Mouse (Mus musculus): ENCODE results near the gene S100a3. TPM values are rescaled to one million over a fixed set of nuclear protein-coding genes. Genes with fewer than 3 reads are reported as not detected.
A peak's percentile ranks its signal among the peaks of the same experiment; 100 is the strongest.

S100a3 gene
- total RNA-seq, 2 experiments from 2014 or later, result not detected

DNA sequence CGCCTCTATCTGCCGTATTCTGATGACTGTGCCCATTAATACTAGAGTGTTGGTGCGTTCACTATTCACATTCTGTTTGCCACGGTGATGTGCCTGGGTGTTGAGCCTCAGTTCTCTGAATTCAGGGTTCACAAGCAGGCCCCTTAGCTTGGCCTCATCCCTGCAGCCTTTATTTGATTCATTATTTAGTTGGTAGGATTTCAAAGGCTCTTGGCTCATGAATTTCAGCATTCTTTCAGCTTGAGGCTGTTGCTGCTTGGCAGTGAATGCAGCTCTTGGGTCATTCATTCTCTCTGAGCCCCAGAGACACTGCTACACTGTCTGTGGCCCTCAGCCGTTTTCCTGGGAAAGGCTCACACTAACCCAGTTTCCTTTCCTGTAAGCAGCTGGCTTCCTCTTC lies 4.4 kb upstream of the S100a3 start:
- DNase-seq (ENCODE audit: low spot score in 2 of 2), result no peak

DNA sequence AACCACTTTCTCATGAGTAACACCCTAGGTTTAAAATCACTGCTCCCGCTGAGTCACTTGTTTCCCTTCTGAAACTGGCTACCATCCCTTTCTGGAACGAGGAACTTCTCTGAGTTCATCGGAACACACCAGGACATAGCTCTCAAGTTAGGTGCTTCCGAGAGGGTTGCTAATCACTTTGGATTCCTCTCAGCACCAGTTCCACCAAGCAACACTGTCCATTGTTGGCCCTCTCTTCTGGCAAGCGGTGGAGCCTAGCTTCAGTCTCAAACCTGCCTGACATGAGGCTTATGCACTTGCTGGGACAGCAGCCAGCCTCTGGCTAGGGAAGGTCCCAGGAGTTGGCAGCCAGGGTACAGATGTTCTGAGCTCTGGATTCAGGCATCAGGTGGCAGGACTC lies 14.3 kb downstream of the S100a3 start:
- no peak for DNase-seq (ENCODE audit: low spot score in 2 of 2)

DNA sequence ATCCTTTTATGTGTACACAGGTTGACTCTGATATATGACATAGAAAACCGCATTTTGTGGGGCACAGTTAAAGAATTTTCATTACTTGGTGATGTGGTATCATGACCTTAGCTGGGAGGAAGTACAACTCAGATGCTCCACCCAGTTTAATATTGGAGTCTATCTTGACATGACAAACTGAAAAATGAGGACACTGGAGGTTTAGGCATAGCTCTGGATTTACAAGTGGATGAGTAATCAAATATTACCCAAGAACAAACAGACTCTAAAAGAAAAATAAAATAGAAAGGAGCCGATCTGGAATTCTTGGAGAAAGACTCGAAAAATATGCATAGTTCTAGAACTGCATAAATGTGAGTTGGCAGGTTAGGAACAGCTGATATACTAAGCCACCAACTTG lies 14.9 kb downstream of the S100a3 start:
- no peak for DNase-seq (ENCODE audit: low spot score in 2 of 2)

DNA sequence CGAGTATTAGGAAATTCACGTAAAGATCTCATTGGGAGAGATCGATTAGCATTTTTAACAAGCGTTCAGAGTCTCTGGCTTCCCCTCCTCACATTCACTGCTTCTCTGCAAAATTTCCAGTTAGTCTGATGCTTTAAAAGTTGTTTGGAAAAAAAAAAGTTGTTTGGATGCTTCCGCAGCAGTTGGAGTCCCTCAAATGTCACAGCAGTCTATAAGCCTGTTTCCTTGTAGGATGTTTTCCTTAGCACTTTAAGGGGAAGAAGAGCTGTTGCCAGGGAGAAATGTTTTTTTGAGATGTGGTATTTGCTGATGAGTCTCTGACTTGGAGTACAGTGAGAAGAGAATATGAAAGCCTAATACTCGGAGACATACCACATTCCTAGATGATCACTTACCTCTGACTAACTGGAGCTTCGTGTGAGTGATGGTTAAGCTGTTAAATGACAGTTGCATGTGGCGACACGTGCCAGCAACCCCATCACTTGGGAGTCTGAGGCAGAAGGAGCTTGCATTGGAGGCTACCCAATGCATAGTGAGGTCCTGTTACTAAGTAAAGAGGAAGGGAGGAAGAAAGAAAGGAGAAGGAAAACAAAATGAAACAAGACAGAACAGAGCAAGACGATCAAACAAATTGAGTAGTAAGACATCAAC lies 16.1 kb downstream of the S100a3 start:
- DNase-seq (ENCODE audit: low spot score in 2 of 2), result no peak

DNA sequence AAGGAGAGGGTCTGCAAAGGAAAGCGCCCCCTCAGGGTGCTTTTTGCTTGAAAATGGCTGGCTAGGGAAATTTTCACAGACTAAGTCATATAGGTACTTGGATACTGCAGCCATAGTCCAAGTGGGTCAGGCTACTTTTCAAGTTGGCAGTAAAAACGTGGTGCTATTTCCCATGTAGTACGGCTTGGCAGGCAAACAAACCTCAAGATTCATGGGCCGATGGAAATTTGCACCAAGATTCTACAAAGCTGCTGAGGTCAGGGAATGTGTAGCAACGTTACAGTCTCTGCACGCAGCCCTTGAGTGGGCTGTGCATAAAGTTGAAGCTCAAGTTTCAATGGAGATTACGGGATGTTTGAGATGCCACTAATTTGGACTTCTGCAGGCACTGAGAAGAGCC lies 19.1 kb downstream of the S100a3 start:
- DNase-seq (ENCODE audit: low spot score in 2 of 2), result no peak

DNA sequence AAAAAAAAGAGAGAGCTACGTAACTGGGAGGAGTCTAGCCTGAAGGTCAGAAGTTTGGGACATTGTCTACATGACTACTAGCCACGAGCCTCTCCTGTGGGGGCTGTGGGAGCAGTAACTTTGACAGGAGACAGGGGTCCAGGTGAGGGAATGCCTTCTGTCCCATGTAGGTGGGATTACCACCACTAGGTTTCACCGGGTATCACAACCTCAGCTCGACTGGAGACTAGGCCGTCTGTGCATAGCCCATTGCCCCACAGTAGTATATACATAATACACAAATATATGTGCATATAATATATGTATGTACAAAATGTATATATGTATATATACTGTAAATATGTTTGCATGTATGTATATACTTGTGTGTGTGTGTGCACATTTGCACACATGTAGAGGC lies 20.8 kb downstream of the S100a3 start:
- no peak for DNase-seq (ENCODE audit: low spot score in 2 of 2)

DNA sequence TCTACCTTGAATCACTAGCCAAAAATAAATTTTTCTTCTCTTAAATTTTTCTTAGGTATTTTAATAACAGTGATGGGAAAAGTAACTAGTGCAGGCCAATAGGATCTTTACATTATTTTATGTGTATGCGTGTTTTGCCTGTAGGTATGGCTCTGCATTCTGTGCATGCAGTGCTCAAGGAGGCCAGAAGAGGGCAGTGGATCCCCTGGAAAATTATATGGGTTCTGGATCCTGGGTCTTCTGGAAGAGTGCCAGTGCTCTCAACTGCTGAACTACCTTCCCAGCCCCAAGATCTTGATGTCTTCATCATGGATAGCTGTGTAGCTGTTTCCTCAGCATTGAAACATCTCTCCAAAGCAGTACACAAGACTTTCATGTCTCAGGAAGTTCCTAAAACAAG lies 21.8 kb downstream of the S100a3 start:
- DNase-seq (ENCODE audit: low spot score in 2 of 2), result no peak

DNA sequence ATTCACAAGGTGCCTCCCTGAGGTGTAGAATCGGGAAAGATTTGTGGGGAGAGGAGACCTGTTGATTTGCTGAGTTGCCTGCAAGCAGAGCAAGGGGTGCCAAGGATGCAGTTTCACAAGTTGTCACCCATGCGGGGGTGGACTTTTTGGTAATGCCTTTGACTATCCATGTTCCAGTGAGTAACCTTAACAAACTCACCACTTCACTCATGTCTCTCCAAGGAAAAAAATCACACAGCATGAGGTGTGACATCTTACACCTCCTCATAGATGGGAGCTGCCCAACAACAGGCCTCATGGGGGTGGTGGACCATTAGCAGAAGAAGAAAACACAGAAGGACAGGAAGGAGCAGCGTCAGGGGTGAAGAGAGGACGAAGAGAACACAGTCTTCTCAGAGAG lies 22.2 kb downstream of the S100a3 start:
- no peak for DNase-seq (ENCODE audit: low spot score in 2 of 2)

DNA sequence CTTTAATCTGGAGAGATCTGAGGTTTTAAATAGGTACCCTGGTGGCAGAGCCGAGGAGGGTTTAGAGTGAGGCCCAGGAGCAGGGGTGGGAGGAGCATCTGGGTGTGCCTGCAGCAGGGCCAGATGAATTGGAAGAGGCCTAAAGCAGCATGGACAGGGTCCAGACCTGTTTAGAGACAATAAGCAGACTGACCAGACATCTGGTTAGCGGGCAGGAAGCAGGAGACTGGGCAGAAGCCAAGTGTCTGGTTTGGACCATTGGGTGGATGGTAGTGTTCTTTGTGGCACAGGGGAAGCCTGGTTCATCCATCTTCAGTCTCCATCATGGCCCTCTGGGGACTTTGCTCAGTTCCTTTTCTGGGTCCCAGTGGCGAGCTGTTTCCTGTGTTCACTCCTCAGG lies 23.5 kb downstream of the S100a3 start:
- DNase-seq (ENCODE audit: low spot score in 2 of 2), result no peak

DNA sequence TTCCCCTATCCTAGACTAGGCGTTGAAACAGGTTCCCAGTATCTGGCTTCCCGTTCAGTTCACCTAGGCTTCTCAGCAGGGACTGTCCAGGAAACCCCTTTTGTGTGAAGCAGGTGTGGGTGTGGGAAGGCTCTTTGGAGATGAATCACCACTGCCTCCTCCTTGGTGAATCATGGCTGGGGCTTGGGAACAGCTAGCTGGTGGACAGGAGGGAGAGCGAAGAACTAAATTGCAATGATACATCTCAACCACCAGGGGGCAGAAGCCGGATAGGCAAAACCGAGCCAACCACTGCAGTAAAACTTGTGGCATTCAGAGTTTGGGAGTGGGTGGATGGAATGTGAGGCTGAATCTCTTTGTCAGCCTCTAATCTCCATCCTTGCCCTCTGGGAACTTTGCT lies 25.2 kb downstream of the S100a3 start:
- peak; percentile 47 to 60 for DNase-seq (ENCODE audit: low spot score in 2 of 2)

DNA sequence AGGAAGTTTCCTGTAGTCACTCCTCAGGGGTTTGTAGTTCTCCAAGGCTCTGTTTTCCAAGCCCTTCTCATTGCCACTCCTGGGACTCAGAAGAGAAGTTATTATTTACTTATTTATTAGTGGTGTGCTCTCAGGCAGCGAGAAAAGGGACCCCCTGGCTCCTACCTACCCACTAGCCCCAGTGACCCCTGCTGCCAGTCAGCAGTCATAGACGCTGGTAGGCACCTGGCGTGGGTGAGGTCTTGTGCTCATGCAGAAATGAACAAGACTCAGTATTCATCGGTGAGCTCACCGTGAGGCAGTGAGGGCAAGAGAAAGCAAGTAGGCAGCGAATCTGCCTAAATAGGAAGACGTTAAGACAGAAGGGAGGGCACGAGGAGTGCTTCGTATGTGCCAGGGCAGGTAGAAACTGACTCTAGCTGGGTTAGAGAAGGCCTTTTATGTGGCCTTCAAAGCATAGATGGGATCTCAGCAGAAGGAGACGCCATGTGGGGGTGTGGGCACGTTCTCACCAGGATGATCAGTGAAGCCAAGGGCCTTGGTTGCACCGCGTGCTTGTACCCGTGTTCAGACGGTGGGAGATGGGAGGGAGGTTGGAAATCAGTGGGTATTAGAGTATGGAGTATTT lies 25.8 kb downstream of the S100a3 start:
- no peak for DNase-seq (ENCODE audit: low spot score in 2 of 2)

DNA sequence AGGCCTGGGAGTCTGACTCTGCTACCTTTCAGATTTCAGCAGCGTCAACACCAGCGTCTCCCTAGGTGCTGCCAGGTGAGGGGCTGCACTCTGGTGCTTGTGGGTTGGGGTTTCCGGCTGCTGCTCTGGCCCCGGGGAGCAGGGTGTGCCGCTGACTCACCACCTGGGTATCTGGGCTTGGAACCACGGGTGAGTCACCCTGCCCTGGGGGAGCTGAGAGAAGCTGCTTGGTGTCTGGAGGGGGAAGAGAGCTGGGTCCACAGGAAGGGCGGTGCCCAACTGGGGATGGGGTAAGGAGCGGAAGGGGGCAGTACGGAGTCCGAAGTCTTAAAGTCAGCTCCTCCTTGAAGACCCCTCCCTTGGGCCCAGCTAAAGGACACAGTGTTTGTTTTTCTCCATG lies 26.5 kb downstream of the S100a3 start:
- peak; percentile 68 to 70 for DNase-seq (ENCODE audit: low spot score in 2 of 2)

DNA sequence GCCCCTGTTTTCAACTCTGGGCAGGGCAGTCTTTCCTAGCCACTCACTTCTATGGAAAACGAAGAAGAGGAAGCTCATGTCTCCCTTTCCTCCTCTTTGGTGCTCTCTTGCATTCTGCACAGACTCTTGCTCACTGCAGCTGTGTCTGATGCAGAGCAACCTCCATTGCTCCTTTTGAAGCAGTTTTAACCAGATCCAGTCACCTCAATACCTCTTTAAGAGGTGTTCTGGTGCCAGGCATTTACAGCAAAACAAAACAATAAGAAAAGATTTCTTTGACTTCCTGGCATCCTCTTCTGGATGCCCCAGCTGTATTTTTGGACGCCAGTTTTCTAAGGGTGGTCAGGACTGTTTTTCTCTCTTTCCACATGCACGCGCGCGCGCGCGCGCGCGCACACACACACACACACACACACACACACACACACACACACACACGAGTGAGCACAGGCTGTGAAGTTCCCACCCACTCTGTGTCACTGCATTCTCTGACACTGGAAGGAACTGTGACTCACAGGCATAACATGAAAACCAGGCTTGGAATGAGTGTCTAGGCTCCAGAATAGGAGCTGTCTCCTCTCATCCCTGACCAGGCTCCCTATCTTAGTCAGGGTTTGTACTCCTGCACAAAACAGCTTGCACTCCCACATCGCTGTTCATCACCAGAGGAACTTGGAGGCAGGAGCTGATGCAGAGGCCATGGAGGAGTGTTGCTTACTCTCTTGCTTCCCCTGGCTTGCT lies 27.2 kb downstream of the S100a3 start:
- no peak for DNase-seq (ENCODE audit: low spot score in 2 of 2)

DNA sequence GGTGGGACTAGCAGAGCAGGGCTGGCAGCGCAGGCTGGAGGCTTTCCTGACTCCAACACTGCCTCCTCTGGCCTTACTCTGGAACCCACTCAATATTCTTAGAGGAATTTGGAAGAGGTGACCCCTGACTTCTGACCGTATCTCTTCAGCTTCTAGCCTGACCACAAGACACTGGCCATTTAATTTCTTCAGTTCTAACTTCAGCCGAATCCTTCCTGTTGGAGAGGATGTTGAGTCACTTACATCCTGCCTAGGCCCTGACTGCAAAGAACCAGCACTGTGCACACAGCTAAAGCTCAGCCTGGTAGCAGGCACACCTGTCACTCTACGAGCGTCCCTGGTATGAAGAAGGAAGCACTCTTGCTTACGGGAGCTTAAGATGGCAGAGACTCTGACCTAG lies 29.0 kb downstream of the S100a3 start:
- no peak for DNase-seq (ENCODE audit: low spot score in 2 of 2)

DNA sequence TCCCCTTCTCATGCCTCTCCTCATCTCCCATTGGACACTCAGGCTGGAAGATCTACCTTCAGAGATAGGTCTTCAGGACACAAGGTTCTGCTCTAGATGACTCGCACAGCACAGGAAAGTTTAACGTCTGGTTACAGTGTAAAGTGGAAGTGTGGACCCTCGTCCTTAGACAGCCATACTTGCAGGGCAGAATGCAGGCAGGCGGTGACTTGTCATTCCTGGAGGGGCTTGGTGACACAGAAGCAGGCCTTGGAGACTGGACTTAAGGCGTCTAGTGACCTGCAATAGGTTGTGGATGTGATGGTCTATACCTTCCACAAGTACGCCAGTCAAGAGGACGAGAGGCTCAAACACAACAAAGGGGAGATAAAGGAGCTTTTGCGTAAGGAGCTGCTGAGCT lies 29.6 kb downstream of the S100a3 start, which contains the start of gene S100a2:
Gene S100a2, plus strand, starts transcription at position 301 of the 400 bp plus-strand sequence.
- no peak for DNase-seq (ENCODE audit: low spot score in 2 of 2)

DNA sequence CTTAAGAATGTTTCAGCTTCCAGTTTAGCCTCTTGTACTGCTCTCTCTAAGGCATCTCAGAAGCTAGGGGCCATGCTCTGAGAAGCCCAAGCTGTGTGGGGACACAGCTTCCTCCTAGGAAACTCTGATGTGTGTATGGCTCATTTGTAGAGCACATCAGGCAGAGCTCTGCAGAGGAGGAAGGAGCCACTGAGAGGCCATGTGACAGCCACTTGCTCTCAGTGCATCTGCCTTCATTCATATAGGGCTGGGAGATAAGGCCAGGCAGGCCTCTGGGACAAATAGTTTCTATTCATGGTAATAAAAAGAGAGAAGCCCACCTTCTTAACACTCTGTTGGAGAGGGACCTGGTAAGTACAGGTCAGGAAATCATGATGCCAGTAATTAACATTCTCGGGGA lies 34.1 kb downstream of the S100a3 start:
- DNase-seq (ENCODE audit: low spot score in 2 of 2), result no peak

DNA sequence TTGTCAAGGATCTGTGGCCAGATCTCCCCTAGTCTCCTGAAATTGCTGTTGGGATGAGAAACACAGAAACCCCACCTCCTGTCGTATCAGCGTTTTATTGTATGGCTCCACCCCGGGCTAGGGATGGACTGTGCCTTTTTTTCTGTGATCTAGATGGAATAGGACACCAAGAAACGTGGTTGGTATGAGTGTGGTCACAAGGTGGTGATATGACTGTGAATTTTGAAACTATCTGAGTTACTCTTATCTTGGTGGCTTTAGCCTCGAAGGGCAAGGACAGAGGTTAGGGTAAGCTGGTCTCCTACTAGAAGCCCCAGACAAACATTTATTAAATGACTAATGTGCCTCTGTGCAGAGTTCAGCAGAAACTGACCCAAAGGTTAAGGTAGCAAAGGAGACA lies 35.2 kb downstream of the S100a3 start:
- no peak for DNase-seq (ENCODE audit: low spot score in 2 of 2)

DNA sequence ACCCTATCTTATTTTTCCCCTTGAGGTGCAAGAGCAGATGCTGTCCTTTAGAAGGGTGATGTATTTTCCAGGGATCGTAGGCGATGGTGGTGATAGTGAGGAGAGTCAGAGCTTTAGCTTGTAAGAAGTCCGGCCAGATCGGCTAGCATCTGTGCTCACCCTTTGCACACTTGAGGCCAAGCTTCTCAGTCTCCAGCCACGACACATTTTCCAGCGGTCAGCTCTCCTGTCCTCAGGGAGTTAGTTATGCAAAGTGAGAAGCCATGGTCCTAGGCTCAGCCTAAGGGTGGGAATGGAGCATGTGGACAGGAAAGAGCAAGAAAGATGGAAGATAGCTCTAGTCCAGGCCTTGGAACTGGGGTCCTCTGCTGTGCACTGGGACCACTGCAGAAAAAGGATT lies 36.4 kb downstream of the S100a3 start:
- no peak for DNase-seq (ENCODE audit: low spot score in 2 of 2)

DNA sequence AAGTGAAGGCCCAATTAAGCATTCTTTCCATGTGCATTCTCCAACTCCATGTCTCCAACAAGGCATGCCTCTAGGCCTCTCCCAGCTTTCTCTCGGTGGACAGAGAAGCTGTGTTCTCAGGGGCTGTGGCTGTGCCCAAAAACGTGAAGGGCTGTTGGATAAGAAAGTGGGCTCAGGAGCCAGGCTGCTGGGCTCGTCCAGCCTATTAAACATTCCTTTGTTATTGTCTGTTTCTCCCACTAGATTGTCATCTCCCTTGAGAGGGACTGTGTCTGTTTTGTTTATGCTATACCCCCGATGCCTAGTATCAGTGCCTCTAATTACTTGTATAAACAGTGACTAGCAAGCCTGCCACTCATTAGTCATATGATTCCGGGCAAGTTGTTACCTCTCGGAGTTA lies 37.4 kb downstream of the S100a3 start:
- no peak for DNase-seq (ENCODE audit: low spot score in 2 of 2)

DNA sequence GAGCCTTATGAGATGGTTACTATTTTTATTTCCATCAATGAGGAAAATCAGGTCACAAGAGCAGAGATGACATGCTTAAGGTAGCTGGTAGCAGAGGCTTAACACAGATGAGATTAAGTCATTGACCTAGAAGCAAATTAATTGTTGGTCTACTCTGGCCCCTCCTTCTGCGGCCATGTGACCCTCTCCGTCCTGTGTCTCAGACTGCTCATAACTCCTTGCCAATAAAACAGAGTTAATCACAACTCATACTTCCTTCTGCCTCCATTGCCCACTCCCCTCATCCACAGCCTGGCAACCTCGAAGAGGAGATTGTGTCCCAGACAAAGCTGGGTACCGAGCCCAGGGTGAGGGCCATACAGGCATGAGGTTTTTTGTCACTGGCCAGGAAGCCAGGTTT lies 37.8 kb downstream of the S100a3 start:
- DNase-seq (ENCODE audit: low spot score in 2 of 2), result no peak

DNA sequence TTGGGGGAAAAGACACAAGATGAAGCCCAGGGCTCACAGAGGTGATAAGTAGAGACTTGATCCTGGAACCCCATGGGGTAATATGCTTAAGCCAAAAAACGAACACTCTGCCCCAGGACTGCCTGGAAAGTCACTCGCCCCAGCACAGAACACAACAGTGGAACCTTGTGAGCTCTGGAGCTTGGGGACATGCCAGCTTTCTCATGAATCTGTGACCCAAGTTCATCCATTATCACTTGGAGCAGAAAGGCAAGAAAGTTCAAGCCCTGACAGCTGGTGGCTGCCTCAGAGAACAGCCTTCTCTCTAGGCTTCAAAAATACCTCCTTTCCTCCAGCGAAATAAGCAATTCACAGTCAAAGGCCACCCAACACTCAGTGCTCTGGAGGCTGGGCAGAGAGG lies 39.0 kb downstream of the S100a3 start:
- DNase-seq (ENCODE audit: low spot score in 2 of 2), result no peak

DNA sequence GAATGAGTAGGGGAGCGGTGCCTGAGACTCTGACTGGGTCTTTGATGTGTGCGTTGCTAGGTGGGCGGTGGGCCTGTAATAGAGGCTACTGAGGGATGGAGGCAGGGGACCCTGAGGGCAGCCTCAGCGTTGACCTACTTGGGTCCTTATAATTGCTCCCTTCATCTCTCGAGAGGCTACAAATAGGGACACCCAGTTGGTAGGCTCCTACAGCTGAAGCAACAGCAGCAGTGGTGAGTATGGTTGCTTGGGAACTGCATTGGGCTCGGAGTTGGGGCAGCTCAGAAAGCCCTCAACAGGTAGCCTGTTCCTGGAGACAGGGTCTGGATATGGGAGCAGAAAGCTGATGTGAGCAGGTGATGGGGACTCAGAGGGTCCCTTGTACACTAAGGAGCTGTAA lies 39.7 kb downstream of the S100a3 start:
- no peak for DNase-seq (ENCODE audit: low spot score in 2 of 2)

Data from adrenal gland, adult 18-20 months (tissue).